Mouse (Mus musculus): ENCODE measurements around the gene Kcnj3. TPM values are rescaled to one million over a fixed set of nuclear protein-coding genes. Genes with fewer than 3 reads are reported as not detected.

Kcnj3 gene
- not detected in 2 replicates for polyA plus RNA-seq (2012; ENCODE audit: low replicate concordance)

DNA sequence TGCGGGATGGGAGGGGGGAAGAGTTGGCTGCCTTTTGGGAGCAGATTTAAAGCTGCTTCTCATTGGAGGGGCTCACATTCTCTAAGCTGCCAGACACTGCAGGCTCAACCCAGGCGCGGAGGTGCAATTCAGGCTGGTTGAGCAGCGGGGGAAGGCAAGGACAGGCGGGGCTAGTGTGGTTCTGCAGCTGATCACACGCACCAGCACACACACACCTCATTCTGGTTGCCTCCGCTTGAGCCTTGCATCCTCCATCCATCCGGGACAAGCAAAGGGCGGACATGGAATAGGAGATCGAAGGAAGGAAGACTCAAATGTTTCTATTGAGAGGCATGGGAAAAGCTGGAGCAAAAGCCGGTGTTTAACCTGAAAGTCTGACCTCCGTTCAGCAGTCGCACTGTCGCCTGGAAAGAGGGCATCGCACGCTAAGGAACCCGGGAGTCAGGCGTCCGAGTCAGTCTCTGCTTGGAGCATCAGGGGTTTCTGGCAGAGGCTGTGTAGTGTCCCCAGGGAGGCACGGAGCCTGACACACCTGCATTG is at the start of gene Kcnj3:
TSS of gene Kcnj3 (plus strand) at position 250 of the 540 bp plus-strand sequence.

Measured in leukemia stem cell, adult 10-12 weeks (primary cell).